Mouse (Mus musculus) retina, embryonic 14.5 days (tissue): ENCODE results near the gene Prex1.

ENCODE experiments used
- DNase-seq: peaks from one replicate; pipeline ENCODE4 v3.0.0-alpha.2; 2015; ENCODE audit warnings: low spot score

The Prex1 gene

GRCm38 (mm10) chr2:166555508-166555907, 158.1 kb downstream of the Prex1 start:
- DNase-seq = peak; percentile 60

- no peak for DNase-seq
Measured at GRCm38 (mm10) chr2:166554169-166554505, 159.5 kb downstream of the Prex1 start.

- DNase-seq = peak; percentile 47
Measured at GRCm38 (mm10) chr2:166553502-166554168, 160.0 kb downstream of the Prex1 start.

- DNase-seq = no peak
Measured at GRCm38 (mm10) chr2:166552657-166553056, 161.0 kb downstream of the Prex1 start.

GRCm38 (mm10) chr2:166551831-166552498, 161.7 kb downstream of the Prex1 start:
- no peak for DNase-seq

GRCm38 (mm10) chr2:166549871-166550270, 163.8 kb downstream of the Prex1 start:
- DNase-seq = no peak

- no peak for DNase-seq
Measured at GRCm38 (mm10) chr2:166549069-166549468, 164.6 kb downstream of the Prex1 start.

- no peak for DNase-seq
Measured at GRCm38 (mm10) chr2:166545580-166545979, 168.1 kb downstream of the Prex1 start.

- peak; percentile 32 for DNase-seq
Measured at GRCm38 (mm10) chr2:166544575-166545251, 168.9 kb downstream of the Prex1 start.

- DNase-seq = peak; percentile 61
Measured at GRCm38 (mm10) chr2:166541112-166541928, 172.3 kb downstream of the Prex1 start.

GRCm38 (mm10) chr2:166540216-166540615, 173.4 kb downstream of the Prex1 start:
- DNase-seq = peak; percentile 44

GRCm38 (mm10) chr2:166536896-166537295, 176.7 kb downstream of the Prex1 start:
- no peak for DNase-seq

GRCm38 (mm10) chr2:166535519-166535918, 178.1 kb downstream of the Prex1 start:
- DNase-seq = no peak

- no peak for DNase-seq
Measured at GRCm38 (mm10) chr2:166526204-166526603, 187.4 kb downstream of the Prex1 start.

GRCm38 (mm10) chr2:166523156-166523890, 190.3 kb downstream of the Prex1 start:
- DNase-seq = no peak

- DNase-seq = no peak
Measured at GRCm38 (mm10) chr2:166522612-166523120, 191.0 kb downstream of the Prex1 start.

- DNase-seq = no peak
Measured at GRCm38 (mm10) chr2:166521878-166522611, 191.6 kb downstream of the Prex1 start.

GRCm38 (mm10) chr2:166521461-166521860, 192.2 kb downstream of the Prex1 start:
- DNase-seq = no peak

- DNase-seq = no peak
Measured at GRCm38 (mm10) chr2:166520536-166520935, 193.1 kb downstream of the Prex1 start.

- DNase-seq = peak; percentile 78
Measured at GRCm38 (mm10) chr2:166517392-166518174, 196.0 kb downstream of the Prex1 start.
